Mouse (Mus musculus): ENCODE results near the gene Commd8. TPM values are rescaled to one million over a fixed set of nuclear protein-coding genes. Genes with fewer than 3 reads are reported as not detected.
"Not testable (repeated sequence)": the region's sequence is repeated elsewhere in the genome, so short reads cannot be mapped to it uniquely, and the experiment has no call there.

The Commd8 gene
- total RNA-seq, 2 experiments from 2014 or later, result 53.9 to 61.9 TPM

- no peak for DNase-seq
Measured at GRCm38 (mm10) chr5:72170067-72170466, 2.1 kb upstream of the Commd8 start.

- DNase-seq, result no peak
Measured at GRCm38 (mm10) chr5:72168285-72168621, 264 bp upstream of the Commd8 start.

- DNase-seq, result no peak
Measured at GRCm38 (mm10) chr5:72164386-72164785, 3.6 kb downstream of the Commd8 start.

DNA sequence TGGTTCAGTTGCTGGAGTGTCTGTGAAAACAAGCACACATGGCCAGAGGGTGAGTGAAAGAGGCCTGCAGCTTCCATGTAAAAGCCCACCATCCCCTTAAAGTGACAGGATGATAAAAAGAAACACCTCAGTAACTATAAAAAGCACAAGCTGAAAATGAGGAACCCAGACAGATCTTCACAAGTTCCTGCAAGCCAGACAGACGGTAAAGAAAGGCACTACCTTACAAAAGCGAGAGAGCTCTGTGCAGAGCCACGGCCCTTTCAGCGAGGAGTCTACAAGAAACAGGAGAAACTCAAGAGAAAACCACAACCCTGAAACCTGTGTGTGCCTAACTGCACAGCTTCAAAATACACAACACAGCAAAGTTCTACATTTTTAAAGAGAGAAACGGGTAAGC, 5.1 kb downstream of the Commd8 start:
- DNase-seq, result no peak

DNA sequence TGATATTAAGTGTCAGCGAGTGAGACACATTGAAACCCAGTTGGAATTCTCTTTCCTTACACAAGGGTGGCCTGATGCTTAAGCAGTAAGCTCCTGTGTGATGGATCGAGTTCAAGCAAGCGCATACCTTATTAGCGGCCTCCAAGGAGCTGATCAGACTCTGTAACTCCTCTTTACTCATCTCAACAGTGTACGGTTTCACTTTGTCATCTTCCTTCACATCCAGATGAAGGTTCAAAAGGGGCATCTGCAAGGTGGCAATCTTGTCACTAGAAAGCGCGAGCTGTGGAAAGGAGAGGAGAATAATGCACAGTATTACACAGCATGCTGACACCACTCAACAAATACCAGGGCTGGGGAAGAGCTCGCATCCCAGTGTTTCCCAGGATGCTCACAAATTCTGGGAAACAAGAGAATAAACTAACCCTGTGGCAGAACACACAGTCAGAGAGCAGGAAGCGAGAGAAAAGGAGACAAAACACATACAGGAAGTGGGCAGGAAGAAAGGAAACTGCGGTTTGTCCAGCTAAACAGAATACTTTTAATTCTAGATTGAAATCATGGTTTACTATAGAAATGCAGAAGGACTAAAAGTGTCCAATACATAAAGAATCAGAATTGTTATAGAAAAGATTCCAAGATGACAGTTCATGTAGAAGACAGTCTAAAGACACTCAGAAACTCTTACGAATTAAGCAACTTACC, 7.1 kb downstream of the Commd8 start:
- no peak for DNase-seq

- no peak for DNase-seq
Measured at GRCm38 (mm10) chr5:72159537-72159936, 8.5 kb downstream of the Commd8 start.

DNA sequence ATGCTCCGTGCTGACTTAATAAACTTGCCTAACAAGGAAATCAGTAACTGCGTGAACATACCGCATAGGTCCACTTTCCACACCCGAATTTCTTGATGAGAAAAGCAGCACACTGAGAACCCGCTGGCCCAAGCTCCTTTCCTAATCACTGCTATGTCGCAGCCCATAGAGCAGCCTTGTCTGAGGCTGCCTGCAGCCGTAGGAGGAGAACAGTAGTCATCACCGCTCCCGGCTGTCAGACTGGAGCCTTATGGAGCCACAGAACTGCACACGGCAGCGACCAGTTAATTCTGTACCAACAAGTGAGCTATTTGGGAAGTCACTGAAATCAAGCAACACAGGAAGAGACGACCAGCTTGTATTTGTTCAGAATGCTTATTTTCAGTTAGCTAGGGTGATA, 9.3 kb downstream of the Commd8 start:
- no peak for DNase-seq

DNA sequence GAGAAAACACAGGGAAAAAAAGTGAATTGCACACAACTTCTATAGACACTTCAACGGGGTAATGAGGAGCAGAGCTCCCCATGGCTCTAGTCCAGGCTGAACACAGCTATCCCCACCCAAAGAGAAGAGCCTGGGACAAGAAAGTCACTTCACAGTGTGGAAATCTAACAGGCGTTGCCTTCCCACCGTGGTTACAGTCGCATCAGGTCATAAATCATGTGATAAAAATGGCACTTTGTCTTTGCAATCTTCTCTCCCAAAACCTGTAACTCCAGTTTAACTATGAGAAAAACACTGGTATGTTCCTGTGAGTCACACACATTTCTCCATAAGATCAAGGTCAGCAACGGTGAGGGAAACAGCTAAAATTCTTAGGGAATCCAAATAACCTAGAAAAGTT, 11.4 kb downstream of the Commd8 start:
- DNase-seq, result no peak

DNA sequence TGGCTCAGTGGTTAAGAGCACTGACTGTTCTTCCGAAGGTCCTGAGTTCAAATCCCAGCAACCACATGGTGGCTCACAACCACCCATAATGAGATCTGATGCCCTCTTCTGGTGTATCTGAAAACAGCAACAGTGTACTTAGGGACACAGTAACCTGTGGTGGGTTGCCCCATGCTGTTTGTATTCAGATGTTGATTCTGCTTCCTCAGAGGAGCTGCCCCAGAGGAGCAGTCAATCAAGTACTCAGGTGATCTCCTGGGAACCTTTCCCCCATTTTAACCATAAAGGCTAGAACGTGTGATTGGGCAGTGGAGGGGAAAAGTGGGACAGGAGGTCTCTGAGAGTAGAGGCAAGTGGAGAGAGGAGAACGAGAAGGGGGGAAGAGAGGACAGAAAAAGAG, 12.3 kb downstream of the Commd8 start:
- not testable (repeated sequence) for DNase-seq

DNA sequence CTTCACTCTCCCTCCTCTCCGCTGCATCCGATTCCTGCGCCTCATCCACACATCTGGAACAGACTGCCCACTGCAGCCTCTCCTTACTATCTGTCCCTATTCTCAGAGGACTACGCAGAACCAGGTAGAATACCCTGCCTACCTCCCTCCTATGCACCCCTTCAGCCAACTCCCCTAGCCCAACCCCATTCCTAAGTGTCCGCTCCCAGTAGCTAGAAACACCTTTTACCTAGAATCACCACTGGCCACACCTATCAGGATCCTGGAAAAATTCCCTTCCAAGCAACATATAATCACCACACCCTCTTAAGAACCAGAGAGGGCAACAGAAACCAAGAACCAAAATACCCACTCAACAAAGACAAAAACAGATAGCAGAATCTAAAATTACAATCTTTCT, 17.1 kb downstream of the Commd8 start:
- no peak for DNase-seq

DNA sequence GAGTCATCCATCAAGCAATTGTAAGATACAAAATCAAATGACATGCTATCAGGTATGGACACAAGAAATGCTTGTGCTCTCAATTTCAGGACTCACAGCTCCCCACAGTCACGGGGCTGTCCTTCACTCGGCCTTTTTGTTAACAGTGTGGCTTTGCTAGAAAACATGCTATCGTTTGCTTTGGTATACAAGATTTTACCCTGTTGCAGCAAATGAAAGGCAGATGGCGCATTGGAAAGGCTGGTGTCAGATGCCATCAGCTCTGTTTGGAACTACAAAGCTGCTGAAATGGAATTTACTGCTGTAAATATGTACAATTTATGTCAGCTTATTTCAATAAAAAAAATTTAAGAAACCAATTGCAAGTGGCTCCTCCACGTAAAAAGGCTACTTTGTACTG, 19.3 kb downstream of the Commd8 start:
- no peak for DNase-seq

- no peak for DNase-seq
Measured at GRCm38 (mm10) chr5:72139619-72140018, 28.4 kb downstream of the Commd8 start.

- no peak for DNase-seq
Measured at GRCm38 (mm10) chr5:72138256-72138655, 29.7 kb downstream of the Commd8 start.

DNA sequence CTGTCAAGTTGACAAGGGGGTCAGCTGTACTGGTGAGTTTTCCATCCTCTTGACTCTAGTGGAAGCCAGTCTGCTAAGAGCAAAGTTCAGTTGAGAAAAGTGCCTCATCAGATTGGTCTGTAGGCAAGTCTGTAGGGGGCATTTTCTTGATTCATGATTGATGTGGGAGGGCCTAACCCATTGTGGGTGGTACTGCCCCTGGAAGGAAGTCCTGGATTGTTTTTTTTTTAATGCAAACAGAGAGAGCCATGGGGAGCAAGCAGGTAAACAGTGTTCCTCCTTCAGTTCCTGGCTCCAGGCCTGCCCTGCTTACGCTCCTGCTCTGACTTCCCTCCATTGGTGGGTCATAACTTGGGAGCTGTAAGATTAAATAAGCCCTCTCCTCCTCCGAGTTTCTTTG, 34.1 kb downstream of the Commd8 start:
- no peak for DNase-seq

- DNase-seq, result no peak
Measured at GRCm38 (mm10) chr5:72126681-72127080, 41.3 kb downstream of the Commd8 start.

- no peak for DNase-seq
Measured at GRCm38 (mm10) chr5:72122414-72123037, 45.5 kb downstream of the Commd8 start.
